25 mouse cellular contexts compared by ENCODE assay signal in genomic region chr9:14372440-14372839, GRCm38 (mm10). TPM values are rescaled to one million over a fixed set of nuclear protein-coding genes. Genes with fewer than 3 reads are reported as not detected.
A peak's percentile ranks its signal among the peaks of the same experiment; 100 is the strongest.
DNase-seq lines count a peak whose midpoint lies in the region; ATAC-seq and TF ChIP-seq lines count a peak whose summit lies in the region.
"Had no signal": no experiment of that assay in that cellular context is flagged by ENCODE, and none has a peak within 500 bp of the region (broad histone marks: within the 10 kb centered on the region; RNA-seq: fewer than 3 reads in every experiment).

No protein-coding gene starts in this region.

- no peak overlapping the region for H3K4me2 ChIP-seq in liver, embryonic 12.5 days
- H3K4me2 ChIP-seq in liver, postnatal 0 days (ENCODE audit: low read depth, low read length): no peak overlapping the region
- H3K4me2 ChIP-seq in liver, embryonic 15.5 days: no peak overlapping the region
- no peak overlapping the region for H3K4me2 ChIP-seq in liver, embryonic 11.5 days
- H3K4me2 ChIP-seq: embryonic facial prominence, embryonic 13.5 days; embryonic facial prominence, embryonic 15.5 days; forebrain, embryonic 12.5 days had no signal

- H3K27ac ChIP-seq in liver, embryonic 12.5 days: peak overlapping the region; percentile 38
- no peak overlapping the region; the same call in 1 of the 2 replicates for H3K27ac ChIP-seq in liver, postnatal 0 days (ENCODE audit: low read depth)
- peak overlapping the region; percentile 97 for H3K27ac ChIP-seq in liver, embryonic 15.5 days (replicated peaks)
- H3K27ac ChIP-seq in liver, embryonic 11.5 days (ENCODE audit: low read depth, low read length): no peak overlapping the region
- H3K27ac ChIP-seq: embryonic facial prominence, embryonic 13.5 days; embryonic facial prominence, embryonic 15.5 days; forebrain, embryonic 10.5 days; forebrain, embryonic 12.5 days had no signal

- TF ChIP-seq CTCF in liver, postnatal 0 days (IDR thresholded peaks at IDR 0.05; ENCODE audit: low read depth): no peak

- DNase-seq in liver, postnatal 0 days: no peak
- no peak for DNase-seq in liver, embryonic 11.5 days (ENCODE audit: low spot score)
- no peak for DNase-seq in thymus, adult 18-20 months
- DNase-seq: adrenal gland, adult 2 months; adrenal gland, postnatal 10 days; adrenal gland, postnatal 25 days; B cell, adult 2 months; cerebellum, adult 11 months; cerebellum, adult 18-20 months; cerebellum, adult 8-10 months; cerebellum, adult 9-11 months; cerebellum, postnatal 14 days; cerebellum, postnatal 36 days; embryo, embryonic 11 days had no signal

- no peak for TF ChIP-seq EP300 in liver, postnatal 0 days (IDR thresholded peaks at IDR 0.05; ENCODE audit: low read depth)

- no peak overlapping the region for H3K9ac ChIP-seq in liver, embryonic 12.5 days
- H3K9ac ChIP-seq in liver, postnatal 0 days (replicated peaks): no peak overlapping the region
- no peak overlapping the region for H3K9ac ChIP-seq in liver, embryonic 15.5 days
- no peak overlapping the region for H3K9ac ChIP-seq in liver, embryonic 11.5 days (ENCODE audit: low read depth, low read length)
- H3K9ac ChIP-seq: embryonic facial prominence, embryonic 13.5 days; embryonic facial prominence, embryonic 15.5 days; forebrain, embryonic 12.5 days had no signal

- peaks cover 88% of the 10 kb centered on the region for H3K4me1 ChIP-seq in liver, embryonic 12.5 days
- peaks cover 22% of the 10 kb centered on the region for H3K4me1 ChIP-seq in liver, postnatal 0 days (ENCODE audit: insufficient read depth)
- H3K4me1 ChIP-seq in liver, embryonic 15.5 days (replicated peaks): peaks cover 94% of the 10 kb centered on the region
- H3K4me1 ChIP-seq in liver, embryonic 11.5 days (replicated peaks; ENCODE audit: control insufficient read depth, insufficient read depth, low read length): peaks cover 24% of the 10 kb centered on the region
- H3K4me1 ChIP-seq: embryonic facial prominence, embryonic 13.5 days; embryonic facial prominence, embryonic 15.5 days; forebrain, embryonic 10.5 days; forebrain, embryonic 12.5 days had no signal

- no peak overlapping the region for H3K4me3 ChIP-seq in liver, embryonic 12.5 days
- no peak overlapping the region for H3K4me3 ChIP-seq in liver, postnatal 0 days (ENCODE audit: low read depth, low read length)
- H3K4me3 ChIP-seq in liver, embryonic 15.5 days (replicated peaks): no peak overlapping the region
- H3K4me3 ChIP-seq in liver, embryonic 11.5 days (ENCODE audit: low read depth, low read length): no peak overlapping the region
- H3K4me3 ChIP-seq: embryonic facial prominence, embryonic 13.5 days; embryonic facial prominence, embryonic 15.5 days; erythroblast, embryonic 14.5 days; forebrain, embryonic 10.5 days; forebrain, embryonic 12.5 days had no signal

- peaks cover 71% of the 10 kb centered on the region for H3K36me3 ChIP-seq in liver, embryonic 12.5 days
- H3K36me3 ChIP-seq in liver, postnatal 0 days (replicated peaks; ENCODE audit: insufficient read depth, low read length): no peaks in the 10 kb centered on the region; the same call in none of the 2 replicates
- H3K36me3 ChIP-seq in liver, embryonic 15.5 days (replicated peaks): peaks cover 71% of the 10 kb centered on the region
- H3K36me3 ChIP-seq in liver, embryonic 11.5 days (ENCODE audit: control insufficient read depth, insufficient read depth, low read length): no peaks in the 10 kb centered on the region
- H3K36me3 ChIP-seq: forebrain, embryonic 10.5 days; forebrain, embryonic 12.5 days had no signal

- H3K9me3 ChIP-seq in liver, embryonic 12.5 days (replicated peaks): peaks cover 8% of the 10 kb centered on the region
- peaks cover 6% of the 10 kb centered on the region; the same call in 1 of the 2 replicates for H3K9me3 ChIP-seq in liver, postnatal 0 days (ENCODE audit: low read length)
- peaks cover 7% of the 10 kb centered on the region for H3K9me3 ChIP-seq in liver, embryonic 15.5 days (replicated peaks)
- H3K9me3 ChIP-seq in liver, embryonic 11.5 days (ENCODE audit: control insufficient read depth, low read length): peaks cover 4% of the 10 kb centered on the region; the same call in 1 of the 2 replicates
- H3K9me3 ChIP-seq: embryonic facial prominence, embryonic 13.5 days; embryonic facial prominence, embryonic 15.5 days; forebrain, embryonic 12.5 days had no signal

- no peaks in the 10 kb centered on the region for H3K27me3 ChIP-seq in liver, embryonic 12.5 days (replicated peaks)
- H3K27me3 ChIP-seq in liver, postnatal 0 days (ENCODE audit: insufficient read depth, low read length): no peaks in the 10 kb centered on the region
- H3K27me3 ChIP-seq in liver, embryonic 15.5 days: no peaks in the 10 kb centered on the region
- H3K27me3 ChIP-seq in liver, embryonic 11.5 days (replicated peaks; ENCODE audit: control insufficient read depth, insufficient read depth, low read length): no peaks in the 10 kb centered on the region
- H3K27me3 ChIP-seq: CH12.LX; embryonic facial prominence, embryonic 13.5 days; embryonic facial prominence, embryonic 15.5 days; forebrain, embryonic 12.5 days had no signal

- no peak for ATAC-seq in liver, embryonic 12.5 days
- no peak for ATAC-seq in liver, postnatal 0 days
- ATAC-seq in liver, embryonic 15.5 days (ENCODE audit: insufficient read depth): no peak
- ATAC-seq in liver, embryonic 11.5 days (replicated peaks; ENCODE audit: low FRiP score): no peak
- ATAC-seq: CD4-positive, CD25-positive, alpha-beta regulatory T cell, adult 4 months; forebrain, embryonic 14.5 days; forebrain, embryonic 16.5 days had no signal

RNA-seq across cellular contexts. Expression of gene Endod1, which starts 8.9 kb away (rescaled TPM):
- polyA plus RNA-seq in liver, embryonic 12.5 days (2016; fragmentation: Nextera tagmentation; extraction: Ambion mirVana): 36.8 and 40.3 TPM in 2 replicates
- 11.6 and 12.4 TPM in 2 replicates for polyA plus RNA-seq in liver, postnatal 0 days (2015; fragmentation: Nextera tagmentation; extraction: Ambion mirVana)
- 43.3 and 46.5 TPM in 2 replicates for polyA plus RNA-seq in liver, embryonic 15.5 days (2015; fragmentation: Nextera tagmentation; extraction: Ambion mirVana)
- polyA plus RNA-seq in liver, embryonic 11.5 days (2014; fragmentation: Nextera tagmentation; extraction: Ambion mirVana): 19.4 and 20.3 TPM in 2 replicates

Comparison
In these comparisons a context has a peak if more than half of its experiments do, and no peak if none do; other contexts are left out.
1. H3K27ac ChIP-seq: peak in liver, embryonic 12.5 days (single experiment) and liver, embryonic 15.5 days (single experiment); none in liver, postnatal 0 days (single experiment) and liver, embryonic 11.5 days (single experiment).